Mouse (Mus musculus) MEL (cell line): ENCODE results near the gene Plxna4. TPM values are rescaled to one million over a fixed set of nuclear protein-coding genes. Genes with fewer than 3 reads are reported as not detected.

Source experiments
- DNase-seq: peaks from one replicate; pipeline ENCODE4 v3.0.0; 2011; ENCODE audit warnings: low read depth, low spot score
- H3K27ac ChIP-seq: 2 replicates; pipeline ENCODE4 v1.5.1; 2012; ENCODE audit warnings: low read depth, mild to moderate bottlenecking, control low read depth, low read length, moderate library complexity; ENCODE audit not compliant: control insufficient read depth
- H3K27me3 ChIP-seq, 2 experiments: fragments of 150-350 bp in 1 of 2; sonication (generic) in 1 of 2; 2 replicates each; pipeline ENCODE4 v1.6.1; 2012; ENCODE audit warnings: low read length in 2 of 2, mild to moderate bottlenecking in 2 of 2, improper control_type of control experiment in 1 of 2, moderate library complexity in 1 of 2; ENCODE audit not compliant: insufficient read depth in 2 of 2, control insufficient read depth in 1 of 2
- H3K36me3 ChIP-seq, 2 experiments: 2 replicates each; pipeline ENCODE4 v1.6.1; 2012 to 2014; ENCODE audit warnings: low read length in 2 of 2, improper control_type of control experiment in 1 of 2, inconsistent platforms in 1 of 2, mild to moderate bottlenecking in 1 of 2; ENCODE audit not compliant: insufficient read depth in 2 of 2, control insufficient read depth in 1 of 2
- H3K4me1 ChIP-seq, 2 experiments: fragments of 150-350 bp in 1 of 2; sonication (generic) in 1 of 2; 2 replicates each; pipeline ENCODE4 v1.6.1; 2012; ENCODE audit warnings: low read length in 2 of 2, improper control_type of control experiment in 1 of 2, mild to moderate bottlenecking in 1 of 2; ENCODE audit not compliant: insufficient read depth in 2 of 2, control insufficient read depth in 1 of 2
- H3K4me3 ChIP-seq, 2 experiments: fragments of 150-350 bp in 1 of 2; sonication (generic) in 1 of 2; 2 replicates each; pipeline ENCODE4 v1.5.1; 2012; ENCODE audit warnings: low read depth in 2 of 2, low read length in 2 of 2, mild to moderate bottlenecking in 2 of 2, moderate library complexity in 2 of 2, control low read depth in 1 of 2, improper control_type of control experiment in 1 of 2; ENCODE audit not compliant: control insufficient read depth in 1 of 2, insufficient read depth in 1 of 2
- H3K79me2 ChIP-seq: 2 replicates; pipeline ENCODE4 v1.6.1; 2012; ENCODE audit warnings: mild to moderate bottlenecking, low read length, moderate library complexity; ENCODE audit not compliant: control insufficient read depth, poor library complexity, insufficient read depth
- H3K9ac ChIP-seq: 2 replicates; pipeline ENCODE4 v1.6.1; 2012; ENCODE audit warnings: low read depth, mild to moderate bottlenecking, control low read depth, low read length, moderate library complexity; ENCODE audit not compliant: control insufficient read depth, poor library complexity, severe bottlenecking
- H3K9me3 ChIP-seq: fragments of 150-350 bp; sonication (generic); replicated peaks from 2 replicates; pipeline ENCODE4 v1.6.1; 2012; ENCODE audit warnings: mild to moderate bottlenecking, low read length, improper control_type of control experiment, moderate library complexity; ENCODE audit not compliant: insufficient read depth
- CTCF ChIP-seq, 3 experiments: IDR thresholded peaks in 2 of 3; conservative IDR thresholded peaks in 1 of 3; 2 replicates each; pipeline ENCODE4 v1.5.1; 2011 to 2012; ENCODE audit warnings: low read length in 3 of 3, low read depth in 2 of 3, mild to moderate bottlenecking in 2 of 3, improper control_type of control experiment in 1 of 3, inconsistent platforms in 1 of 3, mixed read lengths in 1 of 3, moderate library complexity in 1 of 3; ENCODE audit not compliant: control insufficient read depth in 1 of 3, insufficient read depth in 1 of 3, poor library complexity in 1 of 3, severe bottlenecking in 1 of 3
- E2F4 ChIP-seq: IDR thresholded peaks from 2 replicates; pipeline ENCODE4 v1.6.1; 2011; ENCODE audit warnings: low read depth, low read length, improper control_type of control experiment, borderline replicate concordance
- ETS1 ChIP-seq: IDR thresholded peaks from 2 replicates; pipeline ENCODE4 v1.6.1; 2012; ENCODE audit warnings: low read depth, mild to moderate bottlenecking, inconsistent platforms, low read length, improper control_type of control experiment, moderate library complexity
- GATA1 ChIP-seq: IDR thresholded peaks from 2 replicates; pipeline ENCODE4 v1.6.1; 2011; ENCODE audit warnings: low read depth, low read length, improper control_type of control experiment
- JUND ChIP-seq: IDR thresholded peaks from 2 replicates; pipeline ENCODE4 v1.6.1; 2011; ENCODE audit warnings: low read depth, mild to moderate bottlenecking, improper control_type of control experiment, low read length
- KAT2A ChIP-seq: conservative IDR thresholded peaks from 2 replicates; pipeline ENCODE4 v1.6.1; 2012; ENCODE audit warnings: low read depth, low read length, improper control_type of control experiment, inconsistent platforms
- MAFK ChIP-seq: IDR thresholded peaks from 2 replicates; pipeline ENCODE4 v1.6.1; 2011; ENCODE audit warnings: low read depth, mild to moderate bottlenecking, low read length, improper control_type of control experiment, borderline replicate concordance
- MAX ChIP-seq: IDR thresholded peaks from 2 replicates; pipeline ENCODE4 v1.6.1; 2011; ENCODE audit warnings: low read length, improper control_type of control experiment
- MAZ ChIP-seq: IDR thresholded peaks from 2 replicates; pipeline ENCODE4 v1.6.1; 2012; ENCODE audit warnings: low read depth, mild to moderate bottlenecking, inconsistent platforms, low read length, improper control_type of control experiment
- MEF2A ChIP-seq: IDR thresholded peaks from 2 replicates; pipeline ENCODE4 v1.6.1; 2014; ENCODE audit warnings: low read depth, mild to moderate bottlenecking, inconsistent platforms, low read length, improper control_type of control experiment; ENCODE audit not compliant: poor library complexity, insufficient replicate concordance, severe bottlenecking; ENCODE audit errors: extremely low read depth
- MYC ChIP-seq: IDR thresholded peaks from 2 replicates; pipeline ENCODE4 v1.6.1; 2011; ENCODE audit warnings: low read depth, mild to moderate bottlenecking, low read length, improper control_type of control experiment, moderate library complexity
- POLR2A ChIP-seq, 2 experiments: IDR thresholded peaks; 2 replicates each; pipeline ENCODE4 v1.6.1; 2011 to 2012; ENCODE audit warnings: low read length in 2 of 2, mild to moderate bottlenecking in 2 of 2, control low read depth in 1 of 2, improper control_type of control experiment in 1 of 2, low read depth in 1 of 2, moderate library complexity in 1 of 2; ENCODE audit not compliant: control insufficient read depth in 1 of 2, insufficient read depth in 1 of 2, poor library complexity in 1 of 2
- POLR2AphosphoS2 ChIP-seq: IDR thresholded peaks from 2 replicates; pipeline ENCODE4 v1.6.1; 2011; ENCODE audit warnings: low read length, improper control_type of control experiment
- RAD21 ChIP-seq: IDR thresholded peaks from 2 replicates; pipeline ENCODE4 v1.6.1; 2011; ENCODE audit warnings: mild to moderate bottlenecking, low read depth, low read length, improper control_type of control experiment
- RCOR1 ChIP-seq: IDR thresholded peaks from 2 replicates; pipeline ENCODE4 v1.6.1; 2012; ENCODE audit warnings: low read depth, mild to moderate bottlenecking, inconsistent platforms, low read length, improper control_type of control experiment
- SMC3 ChIP-seq: IDR thresholded peaks from 2 replicates; pipeline ENCODE4 v1.6.1; 2011; ENCODE audit warnings: low read depth, low read length, improper control_type of control experiment
- TAL1 ChIP-seq: IDR thresholded peaks from 2 replicates; pipeline ENCODE4 v1.6.1; 2012; ENCODE audit warnings: mild to moderate bottlenecking, inconsistent platforms, low read length, moderate library complexity, mixed read lengths
- TCF12 ChIP-seq: IDR thresholded peaks from 2 replicates; pipeline ENCODE4 v1.6.1; 2014; ENCODE audit warnings: low read depth, mild to moderate bottlenecking, inconsistent platforms, low read length, improper control_type of control experiment, moderate library complexity
- USF1 ChIP-seq: IDR thresholded peaks from 2 replicates; pipeline ENCODE4 v1.6.1; 2014; ENCODE audit warnings: low read depth, mild to moderate bottlenecking, inconsistent platforms, low read length, improper control_type of control experiment, moderate library complexity
- ZC3H11A ChIP-seq: IDR thresholded peaks from 2 replicates; pipeline ENCODE4 v1.6.1; 2012; ENCODE audit warnings: low read depth, mild to moderate bottlenecking, inconsistent platforms, low read length, improper control_type of control experiment
- polyA plus RNA-seq, 2 experiments: library from polyadenylated mRNA; stranded (reverse) in 1 of 2; unstranded in 1 of 2; fragments of >175 nt in 1 of 2; fragments of >200 nt in 1 of 2; gene quantifications; 2 replicates each; pipeline versions ENCODE4 v1.2.1 to v1.2.4; 2012; ENCODE audit warnings: low replicate concordance in 2 of 2, low read depth in 1 of 2; ENCODE audit not compliant: insufficient read length in 2 of 2, insufficient read depth in 1 of 2, missing spikeins in 1 of 2
- total RNA-seq: library from RNA; depleted of rRNA; stranded (reverse); fragments of 300-350 nt; gene quantifications from 2 replicates; pipeline ENCODE4 v1.2.3, GENCODE M21; 2012

Plxna4 gene
- total and polyA plus RNA-seq, 3 experiments = 0.01 TPM; not detected in 2

DNA sequence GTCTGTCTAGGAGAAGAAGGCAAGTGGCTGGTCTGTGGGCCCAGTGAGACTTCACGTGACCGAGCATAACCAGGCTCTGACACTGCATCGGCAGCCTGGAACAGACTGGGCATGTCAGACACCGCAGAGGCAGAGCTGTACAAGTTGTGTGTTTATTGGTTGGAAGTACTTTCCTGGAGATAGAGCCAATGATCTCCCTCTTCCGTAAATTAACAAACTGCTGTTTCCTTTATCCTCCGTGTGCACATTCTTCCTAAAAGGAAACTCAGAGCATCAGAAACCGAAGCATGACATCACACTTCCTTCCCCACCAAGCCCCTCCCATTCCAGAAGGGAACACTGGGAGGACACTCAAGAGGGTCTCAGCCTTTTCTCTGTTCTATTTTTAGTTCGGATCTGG, 127.6 kb downstream of the Plxna4 start:
- no peak overlapping the region for H3K9ac ChIP-seq
- H3K79me2 ChIP-seq = no peaks in the 10 kb centered on the region
- no peak overlapping the region for H3K4me3 ChIP-seq
- H3K27ac ChIP-seq = no peak overlapping the region
- no peaks in the 10 kb centered on the region for H3K27me3 ChIP-seq
- TF ChIP-seq ZC3H11A = no peak
- TF ChIP-seq POLR2A (IDR thresholded peaks at IDR 0.05; ENCODE audit: control insufficient read depth in 1 of 2, insufficient read depth in 1 of 2, low read depth in 1 of 2, low read length in 2 of 2, poor library complexity in 1 of 2) = no peak
- TF ChIP-seq SMC3 = no peak
- no peak for TF ChIP-seq TCF12
- TF ChIP-seq MAZ = no peak
- no peak for TF ChIP-seq GATA1
- TF ChIP-seq MAFK = no peak
- no peak for TF ChIP-seq E2F4
- no peak for TF ChIP-seq MYC
- H3K4me1 ChIP-seq = no peaks in the 10 kb centered on the region
- H3K9me3 ChIP-seq = no peaks in the 10 kb centered on the region
- no peak for DNase-seq
- H3K36me3 ChIP-seq = no peaks in the 10 kb centered on the region

DNA sequence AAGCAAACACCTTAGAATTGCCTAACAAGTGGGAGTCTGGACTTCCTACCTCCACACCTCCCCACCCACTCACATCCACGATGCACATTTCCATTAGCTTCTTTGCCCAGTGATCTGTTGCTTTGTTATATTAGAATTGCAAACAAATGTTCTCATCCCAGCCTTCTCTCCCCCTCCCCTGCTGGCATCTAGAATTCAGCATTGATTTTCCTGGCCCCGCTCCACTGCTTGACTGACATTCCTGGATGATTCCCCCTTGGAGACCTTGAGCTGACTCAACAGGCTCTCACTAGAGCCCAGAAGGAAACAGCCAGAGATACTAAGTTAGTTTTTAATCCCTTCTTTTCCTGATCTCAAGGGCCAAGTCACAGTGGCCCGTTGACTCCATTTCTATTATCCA, 131.4 kb downstream of the Plxna4 start:
- Histone ChIP-seq H3K27me3 (no peaks in the 10 kb centered on the region), H3K9ac (no peak overlapping the region), H3K79me2 (no peaks in the 10 kb centered on the region), H3K4me1 (no peaks in the 10 kb centered on the region), H3K27ac (no peak overlapping the region), H3K36me3 (no peaks in the 10 kb centered on the region), H3K9me3 (no peaks in the 10 kb centered on the region), H3K4me3 (no peak overlapping the region)
- TF ChIP-seq RAD21 = no peak
- no peak for TF ChIP-seq ZC3H11A
- no peak for TF ChIP-seq MAX
- TF ChIP-seq MEF2A = no peak
- TF ChIP-seq POLR2AphosphoS2 = no peak
- TF ChIP-seq MAFK = no peak
- no peak for TF ChIP-seq CTCF (IDR thresholded peaks at IDR 0.05 in 2 of 3, conservative IDR thresholded peaks at IDR 0.05 in 1 of 3; ENCODE audit: control insufficient read depth in 1 of 3, insufficient read depth in 1 of 3, low read depth in 2 of 3, low read length in 3 of 3, poor library complexity in 1 of 3, severe bottlenecking in 1 of 3)
- TF ChIP-seq RCOR1 = no peak
- no peak for TF ChIP-seq JUND
- no peak for TF ChIP-seq POLR2A (IDR thresholded peaks at IDR 0.05; ENCODE audit: control insufficient read depth in 1 of 2, insufficient read depth in 1 of 2, low read depth in 1 of 2, low read length in 2 of 2, poor library complexity in 1 of 2)
- no peak for TF ChIP-seq KAT2A
- no peak for TF ChIP-seq ETS1
- no peak for TF ChIP-seq USF1
- no peak for TF ChIP-seq TAL1
- no peak for DNase-seq
